Mouse (Mus musculus): Measurements from ENCODE around the gene R3hdm1.

- no peak for TF ChIP-seq GATA1 (IDR thresholded peaks at IDR 0.05; ENCODE audit: borderline replicate concordance, low read length)
- TF ChIP-seq FLI1 (IDR thresholded peaks at IDR 0.05; ENCODE audit: low read length): no peak
Measured at GRCm38 (mm10) chr1:128243996-128244726, 141.1 kb downstream of the R3hdm1 start.

All from megakaryocyte, embryonic 14.5 days (primary cell).